22 mouse cellular contexts compared by ENCODE assay signal in the genomic region with DNA sequence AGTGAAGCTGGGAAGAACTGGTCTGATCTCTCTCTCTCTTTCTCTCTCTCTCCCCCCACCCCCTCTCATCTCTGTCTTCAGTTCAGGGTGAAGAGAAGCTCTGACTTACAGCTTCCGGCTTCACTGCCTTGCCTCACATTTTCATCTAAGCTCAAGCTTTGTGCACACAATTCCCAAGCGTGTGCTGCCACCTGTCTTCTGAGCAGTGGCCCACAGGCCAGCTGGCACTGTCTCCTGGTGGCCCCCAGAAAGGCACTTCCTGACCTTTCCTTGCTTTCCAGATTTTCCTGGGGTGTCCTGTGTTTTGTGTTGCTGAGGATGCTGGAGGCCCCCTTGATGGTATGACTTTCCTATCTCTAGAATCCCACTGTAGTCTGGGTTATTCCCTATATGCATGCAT. TPM values are rescaled to one million over a fixed set of nuclear protein-coding genes. Genes with fewer than 3 reads are reported as not detected.
A peak's percentile ranks its signal among the peaks of the same experiment; 100 is the strongest.
DNase-seq lines count a peak whose midpoint lies in the region; TF ChIP-seq lines count a peak whose summit lies in the region.
"Had no signal": no experiment of that assay in that cellular context is flagged by ENCODE, and none has a peak within 500 bp of the region (broad histone marks: within the 10 kb centered on the region; RNA-seq: fewer than 3 reads in every experiment).

No protein-coding gene starts in this region.

- no peak overlapping the region for H3K4me3 ChIP-seq in layer of hippocampus, adult 2 months
- H3K4me3 ChIP-seq: embryonic facial prominence, embryonic 15.5 days; gastrocnemius, adult 2 months; heart, embryonic 13.5 days; hindbrain, embryonic 15.5 days; midbrain, embryonic 12.5 days; neural tube, embryonic 13.5 days had no signal

- DNase-seq in cerebellum, adult 11-12 months, result peak; percentile 42
- no peak for DNase-seq in cerebellum, adult 9-10 months
- DNase-seq in layer of hippocampus, adult 2 months (ENCODE audit: low spot score in 2 of 2), result no peak
- DNase-seq in layer of hippocampus, adult 9-11 months, result no peak
- DNase-seq in A20 (ENCODE audit: low read depth, low spot score), result peak; percentile 10
- DNase-seq in cerebellum, postnatal 14 days, result peak; percentile 44 to 55
- no peak for DNase-seq in adrenal gland, postnatal 4 days (ENCODE audit: low spot score in 2 of 2)
- no peak for DNase-seq in right cerebral cortex, adult 18-20 months
- DNase-seq: adrenal gland, postnatal 14 days; gastrocnemius, adult 2 months; kidney, adult 11 months; kidney, postnatal 10 days; left cerebral cortex, postnatal 4 days; thymus, postnatal 36 days had no signal

- no peak overlapping the region for H3K27ac ChIP-seq in layer of hippocampus, adult 2 months
- H3K27ac ChIP-seq: embryonic facial prominence, embryonic 15.5 days; gastrocnemius, adult 2 months; heart, embryonic 13.5 days; hindbrain, embryonic 15.5 days; macrophage; midbrain, embryonic 12.5 days; neural tube, embryonic 13.5 days had no signal

- peak; percentile 66 for TF ChIP-seq CTCF in layer of hippocampus, adult 2 months (conservative IDR thresholded peaks at IDR 0.05)

RNA-seq across cellular contexts. Expression of gene Kcnq2, which starts 31.0 kb away (rescaled TPM):
- 100 to 1,000 TPM; 327 to 335 TPM for total RNA-seq in layer of hippocampus, adult 2 months (2021)
- total RNA-seq in adrenal gland, postnatal 4 days (2021), result 10 to 100 TPM; 12.8 to 13.5 TPM
- total RNA-seq: gastrocnemius, adult 2 months; liver, adult 2 months had no signal

RNA-seq across cellular contexts. Expression of gene Eef1a2, which starts 52.7 kb away (rescaled TPM):
- 1,000 to 10,000 TPM; 1,145 to 1,175 TPM for total RNA-seq in layer of hippocampus, adult 2 months (2021)
- 10 to 100 TPM; 76.3 to 76.6 TPM for total RNA-seq in adrenal gland, postnatal 4 days (2021)
- total RNA-seq: MEL had no signal

Comparison
In these comparisons a context has a peak if more than half of its experiments do, and no peak if none do; other contexts are left out.
1. DNase-seq: peak in cerebellum, adult 11-12 months (single experiment), A20 (single experiment) and cerebellum, postnatal 14 days (2 of 2); none in cerebellum, adult 9-10 months (single experiment), layer of hippocampus, adult 2 months (0 of 2), layer of hippocampus, adult 9-11 months (single experiment), adrenal gland, postnatal 4 days (0 of 2) and right cerebral cortex, adult 18-20 months (single experiment).
2. RNA of gene Kcnq2, which starts 31.0 kb away (total RNA-seq): 327 to 335 TPM in layer of hippocampus, adult 2 months; 12.8 to 13.5 TPM in adrenal gland, postnatal 4 days; every median in the first group is over 10 times any median in the second.
3. RNA of gene Eef1a2, which starts 52.7 kb away (total RNA-seq): 1,145 to 1,175 TPM in layer of hippocampus, adult 2 months; 76.3 to 76.6 TPM in adrenal gland, postnatal 4 days; every median in the first group is over 10 times any median in the second.